Mouse (Mus musculus) urinary bladder, adult 2 months (tissue): Measurements from ENCODE around the gene Mbnl2. TPM values are rescaled to one million over a fixed set of nuclear protein-coding genes. Genes with fewer than 3 reads are reported as not detected.

Experiments
- polyA plus RNA-seq: library from polyadenylated mRNA; depleted of rRNA; stranded (reverse); fragments of >200 nt; gene quantifications from 2 replicates; pipeline ENCODE4 v1.2.3, GENCODE M21; 2012; rRNA removed

Mbnl2 gene
- polyA plus RNA-seq, 1 experiment, result 161 TPM

Other genes with a start within 250 kb of the Mbnl2 start
- 0.28 and 0.40 TPM in 2 replicates for gene Oxgr1, start 233.2 kb upstream of the Mbnl2 start, polyA plus RNA-seq
- 21.0 and 23.5 TPM in 2 replicates for gene Rap2a, start 202.8 kb downstream of the Mbnl2 start, polyA plus RNA-seq